Mouse (Mus musculus) hindbrain, embryonic 12.5 days (tissue): ENCODE results near the gene Tmem190. TPM values are rescaled to one million over a fixed set of nuclear protein-coding genes. Genes with fewer than 3 reads are reported as not detected.

Experiments
- ATAC-seq: fragments of 200-750 bp; cut with Nextera tagmentation; 2 replicates; pipeline ENCODE4 v1.8.0; 2017; ENCODE audit warnings: moderate TSS enrichment; ENCODE audit not compliant: low FRiP score
- H3K27ac ChIP-seq: fragments of 300-500 bp; sonication (generic); 2 replicates; pipeline ENCODE4 v1.5.1; 2016; ENCODE audit warnings: mild to moderate bottlenecking
- H3K27me3 ChIP-seq: fragments of 300-500 bp; sonication (generic); 2 replicates; pipeline ENCODE4 v1.6.1; 2016; ENCODE audit warnings: mild to moderate bottlenecking
- H3K36me3 ChIP-seq: fragments of 300-500 bp; sonication (generic); 2 replicates; pipeline ENCODE4 v1.6.1; 2016; ENCODE audit warnings: mild to moderate bottlenecking
- H3K4me1 ChIP-seq: fragments of 300-500 bp; sonication (generic); 2 replicates; pipeline ENCODE4 v1.6.1; 2016
- H3K4me2 ChIP-seq: fragments of 300-500 bp; sonication (generic); replicated peaks from 2 replicates; pipeline ENCODE4 v1.6.1; 2016; ENCODE audit warnings: mild to moderate bottlenecking
- H3K4me3 ChIP-seq: fragments of 300-500 bp; sonication (generic); 2 replicates; pipeline ENCODE4 v1.5.1; 2016; ENCODE audit warnings: mild to moderate bottlenecking
- H3K9ac ChIP-seq: fragments of 300-500 bp; sonication (generic); 2 replicates; pipeline ENCODE4 v1.6.1; 2016; ENCODE audit warnings: mild to moderate bottlenecking, moderate library complexity
- H3K9me3 ChIP-seq: fragments of 300-500 bp; sonication (generic); replicated peaks from 2 replicates; pipeline ENCODE4 v1.6.1; 2016; ENCODE audit warnings: mild to moderate bottlenecking
- WGBS: fragments of 180-500 bp; shearing (Covaris S2); methylation state at CpG from one replicate; pipeline ENCODE4 v1.1.7; 2016; 5-methylcytosine and 5-hydroxymethylcytosine counted together
- polyA plus RNA-seq: library from polyadenylated mRNA; unstranded; fragments of >200 nt; fragmentation: Nextera tagmentation; extraction: Ambion mirVana; gene quantifications from 2 replicates; pipeline ENCODE4 v1.2.1, GENCODE M21; 2016

The Tmem190 gene
- polyA plus RNA-seq, result not detected in 2 replicates

DNA sequence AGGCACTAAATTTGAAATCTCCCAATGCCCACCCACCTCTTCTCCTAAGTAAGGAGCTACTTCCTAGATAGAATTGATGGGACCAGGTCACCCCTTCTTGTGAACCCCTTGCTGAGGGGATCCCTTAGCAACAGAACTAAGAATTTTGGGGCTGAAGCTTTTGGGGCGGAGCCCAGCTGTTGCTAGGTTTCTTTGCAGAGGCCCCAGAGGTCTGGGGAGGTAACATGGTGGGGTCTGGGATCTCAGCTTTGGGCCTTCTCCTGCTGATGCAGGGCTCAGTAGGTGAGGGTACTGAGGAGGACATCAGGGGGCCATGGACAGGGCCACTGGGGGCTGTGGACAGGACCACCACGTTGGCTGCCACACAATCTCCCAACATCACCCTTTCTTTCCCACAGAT lies at the start of gene Tmem190, which contains the start of gene Il11:
TSS of gene Tmem190 (plus strand) at position 179 of the 400 bp plus-strand sequence.
TSS of gene Il11 (minus strand) at position 101 of the 400 bp plus-strand sequence.
- peaks cover 55% of the 10 kb centered on the region for H3K27me3 ChIP-seq
- WGBS, result 71% methylated on average over 2 of the region's 2 CpGs

DNA sequence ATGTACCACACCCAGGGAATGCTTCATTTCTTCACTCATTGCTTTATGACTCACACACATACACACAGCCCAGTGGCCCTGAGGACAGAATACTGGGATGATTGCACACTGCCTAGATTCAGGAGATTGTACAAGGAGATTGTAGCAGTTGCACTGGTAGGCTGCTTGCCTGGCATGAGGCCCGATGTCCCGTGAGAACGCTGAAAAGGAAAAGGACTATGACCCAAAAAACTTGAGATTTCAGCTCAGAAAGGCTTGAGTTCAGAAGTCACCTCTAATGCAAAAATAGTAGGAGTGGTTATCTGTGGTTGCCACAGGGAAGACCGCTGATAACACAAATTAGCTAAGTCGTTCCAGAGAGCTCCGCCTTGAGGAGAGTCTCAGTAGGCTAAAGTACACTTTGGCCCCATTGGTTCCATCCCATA lies 49.8 kb upstream of the Tmem190 start:
- WGBS, result 72% methylated on average over 6 of the region's 6 CpGs
- Histone ChIP-seq H3K9ac (no peak overlapping the region), H3K4me3 (no peak overlapping the region), H3K9me3 (no peaks in the 10 kb centered on the region), H3K4me2 (no peak overlapping the region), H3K36me3 (no peaks in the 10 kb centered on the region), H3K4me1 (no peaks in the 10 kb centered on the region), H3K27me3 (no peaks in the 10 kb centered on the region), H3K27ac (no peak overlapping the region)
- no peak for ATAC-seq

More for the DNA sequence above, at the start of gene Tmem190, which contains the start of gene Il11:
- no peak for ATAC-seq
- Histone ChIP-seq H3K4me2 (no peak within 1 kb of the TSS), H3K9ac (no peak within 1 kb of the TSS), H3K9me3 (no peaks in the 10 kb centered on the region), H3K27ac (no peak within 1 kb of the TSS), H3K4me3 (no peak within 1 kb of the TSS), H3K4me1 (peaks cover 5% of the 10 kb centered on the region; the same call in 1 of the 2 replicates), H3K36me3 (no peaks in the 10 kb centered on the region)

DNA sequence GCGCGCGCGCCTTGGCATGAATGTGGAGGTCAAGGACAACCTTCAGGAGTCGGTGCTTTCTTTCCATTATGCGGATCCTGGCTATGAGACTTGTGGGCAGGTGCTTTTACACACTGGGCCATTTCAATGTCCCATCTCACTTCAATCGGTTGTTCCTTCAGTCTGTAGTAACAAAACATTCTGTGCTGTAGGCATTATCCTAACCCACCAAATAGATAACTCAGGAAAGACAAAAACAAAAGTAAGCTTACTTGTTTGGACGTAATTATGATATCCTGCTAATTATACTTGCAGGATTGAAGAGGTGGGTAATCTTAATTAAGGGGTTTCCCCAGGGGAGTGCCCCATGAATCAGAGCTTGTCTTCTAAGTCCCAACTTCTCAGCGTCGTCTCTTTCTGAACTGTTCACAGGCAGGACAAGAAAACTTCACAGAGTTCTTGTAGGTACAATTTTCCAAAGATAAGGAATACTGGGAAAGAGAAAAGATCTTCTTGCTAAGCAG lies 43.6 kb upstream of the Tmem190 start:
- Histone ChIP-seq H3K27ac (peak overlapping the region; percentile 79), H3K36me3 (peaks cover 14% of the 10 kb centered on the region; the same call in 1 of the 2 replicates), H3K4me2 (peak overlapping the region; percentile 53), H3K4me3 (peak overlapping the region; percentile 31), H3K9me3 (no peaks in the 10 kb centered on the region), H3K9ac (no peak overlapping the region; the same call in 1 of the 2 replicates), H3K27me3 (no peaks in the 10 kb centered on the region), H3K4me1 (peaks cover 35% of the 10 kb centered on the region)
- WGBS, result 44% methylated on average over 10 of the region's 10 CpGs
- ATAC-seq, result no peak

DNA sequence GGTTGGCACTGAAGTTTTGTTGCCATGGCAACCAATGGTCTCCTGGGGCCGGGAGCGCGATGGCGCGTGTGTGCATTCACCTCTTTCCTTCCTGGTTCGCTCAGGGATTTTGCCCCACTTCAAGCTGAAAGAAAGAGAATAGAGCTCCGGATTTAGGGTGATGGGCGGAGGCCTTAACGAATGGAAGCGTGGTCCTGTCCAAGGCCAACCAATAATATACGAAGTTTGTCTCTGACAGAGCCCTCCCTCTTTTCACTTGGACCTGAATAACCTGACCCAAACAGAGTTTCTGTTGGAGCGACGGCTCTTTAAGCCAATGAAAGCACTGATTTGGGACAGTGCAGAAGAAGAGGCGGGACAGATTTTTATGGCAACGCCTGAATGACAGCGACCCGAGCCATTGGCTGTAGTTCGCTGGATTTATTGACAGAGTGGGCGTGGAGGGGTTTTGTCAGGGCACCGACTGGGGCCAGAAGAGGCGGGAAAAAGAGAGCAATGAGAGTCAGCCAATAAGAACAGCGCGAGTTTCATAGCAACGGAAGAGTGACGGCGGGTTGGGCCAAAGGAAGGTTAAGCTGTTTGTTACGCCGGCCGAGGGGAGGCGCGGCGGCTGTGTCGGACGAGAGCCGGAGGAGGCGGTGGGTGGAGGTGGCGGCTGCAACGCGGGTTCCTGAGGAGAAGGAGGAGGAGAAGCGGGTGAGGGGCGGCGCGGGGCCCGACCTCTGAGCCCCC lies 43.0 kb upstream of the Tmem190 start, which contains the start of gene Kmt5c:
TSS of gene Kmt5c (plus strand) at position 572 of the 732 bp plus-strand sequence.
- ATAC-seq, result peak; percentile 98
- Histone ChIP-seq H3K27me3 (no peaks in the 10 kb centered on the region), H3K4me3 (peak within 1 kb of the TSS; percentile 64), H3K36me3 (peaks cover 17% of the 10 kb centered on the region), H3K9ac (peak within 1 kb of the TSS; percentile 90), H3K27ac (peak within 1 kb of the TSS; percentile 91), H3K4me2 (peak within 1 kb of the TSS; percentile 88), H3K9me3 (no peaks in the 10 kb centered on the region), H3K4me1 (peaks cover 35% of the 10 kb centered on the region)
- WGBS, result under 1% methylated on average over 35 of the region's 44 CpGs

DNA sequence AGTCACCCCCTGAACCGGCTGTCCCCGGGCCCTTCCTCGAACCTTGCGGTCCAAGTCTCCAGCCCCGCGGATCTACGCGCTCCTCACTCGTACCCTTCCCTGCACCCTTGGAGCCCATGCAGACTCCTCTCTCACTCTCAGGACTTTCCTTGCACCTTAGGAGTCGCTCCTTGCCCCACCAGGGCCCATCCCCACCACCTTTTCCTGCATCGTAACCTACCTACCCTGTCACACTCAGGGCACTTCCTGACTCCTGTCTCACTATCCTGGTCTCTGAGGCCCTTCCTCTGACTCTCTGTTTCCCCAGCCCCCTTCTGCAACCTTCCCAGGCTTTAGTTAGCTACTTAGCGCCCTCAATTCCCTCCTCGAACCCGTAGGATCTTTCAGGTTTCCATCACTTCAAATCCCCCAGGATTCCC lies 42.4 kb upstream of the Tmem190 start:
- H3K4me2 ChIP-seq, result peak overlapping the region; percentile 88
- peak overlapping the region; percentile 91 for H3K27ac ChIP-seq
- H3K9ac ChIP-seq, result peak overlapping the region; percentile 90
- H3K27me3 ChIP-seq, result no peaks in the 10 kb centered on the region
- peaks cover 20% of the 10 kb centered on the region for H3K36me3 ChIP-seq
- 0% methylated on average over 14 of the region's 14 CpGs for WGBS
- H3K4me3 ChIP-seq, result peak overlapping the region; percentile 64
- peaks cover 35% of the 10 kb centered on the region for H3K4me1 ChIP-seq
- peak; percentile 48 for ATAC-seq
- H3K9me3 ChIP-seq, result no peaks in the 10 kb centered on the region

DNA sequence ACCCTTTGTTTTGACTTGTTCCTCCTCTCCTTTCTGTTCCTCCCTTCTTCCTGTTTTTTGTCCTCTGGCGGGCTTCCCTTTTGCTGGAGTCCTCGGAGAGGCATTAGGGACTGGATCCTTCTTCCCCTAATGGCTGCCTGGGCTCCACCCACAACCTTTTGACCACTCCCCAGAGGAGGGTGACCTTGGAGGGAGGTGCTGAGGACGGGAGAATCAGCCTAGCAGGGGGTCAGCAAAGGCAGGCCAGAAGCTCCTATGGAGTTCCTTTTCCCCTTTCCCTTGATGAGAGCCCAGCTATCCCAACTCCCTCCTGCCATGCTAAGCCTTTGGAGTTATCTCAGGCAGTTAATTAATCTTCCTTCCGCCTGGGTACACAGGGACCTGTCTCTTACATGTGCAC lies 41.6 kb upstream of the Tmem190 start:
- H3K4me1 ChIP-seq, result peaks cover 35% of the 10 kb centered on the region
- 3% methylated on average over 4 of the region's 4 CpGs for WGBS
- peaks cover 29% of the 10 kb centered on the region for H3K36me3 ChIP-seq
- peak overlapping the region; percentile 91 for H3K27ac ChIP-seq
- no peaks in the 10 kb centered on the region for H3K27me3 ChIP-seq
- peak overlapping the region; percentile 90 for H3K9ac ChIP-seq
- no peak for ATAC-seq
- H3K4me3 ChIP-seq, result peak overlapping the region; percentile 64
- H3K4me2 ChIP-seq, result peak overlapping the region; percentile 88
- no peaks in the 10 kb centered on the region for H3K9me3 ChIP-seq

DNA sequence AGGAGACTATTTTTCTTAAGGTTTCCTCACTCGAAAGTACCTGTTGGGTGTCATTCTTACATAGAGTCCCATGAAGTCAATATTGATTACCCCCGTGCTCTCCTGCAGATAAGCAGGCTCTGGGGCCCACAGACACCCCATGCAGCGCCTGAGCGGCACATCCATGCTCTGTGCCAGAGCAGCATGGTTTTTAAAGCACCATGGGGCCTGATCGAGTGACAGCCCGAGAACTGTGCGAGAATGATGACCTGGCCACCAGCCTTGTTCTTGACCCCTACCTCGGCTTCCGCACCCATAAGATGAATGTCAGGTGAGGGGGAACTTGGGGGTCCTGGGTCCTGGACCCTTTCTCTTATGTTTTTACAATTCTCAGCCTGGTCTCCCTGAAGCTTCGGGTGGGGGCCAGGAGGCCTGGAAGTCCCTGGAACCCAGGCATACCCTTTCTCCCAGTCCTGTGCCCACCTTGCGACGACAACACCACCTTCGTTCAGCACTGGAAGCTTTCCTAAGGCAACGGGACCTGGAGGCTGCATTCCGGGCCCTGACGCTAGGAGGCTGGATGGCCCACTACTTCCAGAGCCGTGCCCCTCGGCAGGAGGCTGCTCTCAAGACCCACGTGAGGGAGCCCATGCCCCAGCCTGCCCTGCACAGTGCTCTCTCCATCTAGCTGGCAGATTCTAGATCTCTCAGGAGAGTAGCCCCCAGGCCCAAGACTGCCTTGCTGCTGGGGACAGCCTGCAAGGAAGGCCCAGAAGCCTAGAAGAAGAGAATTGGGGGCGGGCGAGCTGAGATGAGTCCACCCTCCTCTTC lies 40.9 kb upstream of the Tmem190 start:
- WGBS, result 83% methylated on average over 21 of the region's 21 CpGs
- no peaks in the 10 kb centered on the region for H3K27me3 ChIP-seq
- H3K36me3 ChIP-seq, result peaks cover 36% of the 10 kb centered on the region
- H3K27ac ChIP-seq, result peak overlapping the region; percentile 91
- H3K9me3 ChIP-seq, result no peaks in the 10 kb centered on the region
- peak overlapping the region; percentile 90; the same call in 1 of the 2 replicates for H3K9ac ChIP-seq
- ATAC-seq, result no peak
- peaks cover 39% of the 10 kb centered on the region for H3K4me1 ChIP-seq
- peak overlapping the region; percentile 64; the same call in 1 of the 2 replicates for H3K4me3 ChIP-seq
- H3K4me2 ChIP-seq, result peak overlapping the region; percentile 88

DNA sequence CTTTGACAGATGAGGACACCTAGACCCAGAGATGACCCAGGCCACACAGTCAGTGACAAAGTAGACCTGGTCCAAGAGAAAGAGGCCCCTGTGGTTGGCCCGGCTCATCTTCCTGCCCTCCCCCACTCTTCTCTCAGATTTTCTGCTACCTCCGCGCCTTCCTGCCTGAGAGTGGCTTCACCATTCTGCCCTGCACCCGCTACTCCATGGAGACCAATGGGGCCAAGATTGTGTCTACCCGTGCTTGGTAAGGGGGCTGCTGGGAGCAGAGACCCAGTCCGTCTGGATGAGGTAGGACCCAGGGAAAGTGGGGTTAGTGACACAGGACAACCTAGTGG lies 40.3 kb upstream of the Tmem190 start:
- Histone ChIP-seq H3K36me3 (peaks cover 39% of the 10 kb centered on the region), H3K9me3 (no peaks in the 10 kb centered on the region), H3K4me1 (peaks cover 40% of the 10 kb centered on the region), H3K27ac (no peak overlapping the region), H3K4me2 (0 out of 2 replicates have a peak overlapping the region, but pooled peaks have one; percentile 88), H3K27me3 (no peaks in the 10 kb centered on the region), H3K9ac (no peak overlapping the region), H3K4me3 (no peak overlapping the region)
- WGBS, result 75% methylated on average over 6 of the region's 6 CpGs
- ATAC-seq, result no peak

DNA sequence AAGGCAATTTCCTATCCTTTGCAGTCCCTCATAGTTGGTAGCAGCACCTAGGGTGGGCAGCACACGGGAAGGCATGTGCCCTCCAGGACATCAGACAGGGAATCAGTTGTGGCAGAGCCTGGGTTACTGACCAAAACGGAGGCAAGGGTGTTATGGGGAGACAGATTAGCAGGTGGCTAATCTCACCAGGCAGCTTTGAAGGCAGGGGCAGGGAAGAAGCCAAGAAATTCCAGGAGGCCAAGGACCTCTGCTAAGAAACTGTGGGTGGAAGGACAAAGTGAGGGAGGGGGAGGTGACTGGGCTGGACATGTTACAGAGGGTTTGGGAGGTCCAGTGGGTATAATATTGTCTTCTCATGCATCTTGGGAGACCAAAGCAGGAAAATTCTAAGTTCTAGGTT lies 39.4 kb upstream of the Tmem190 start:
- H3K9ac ChIP-seq, result peak overlapping the region; percentile 19; the same call in 1 of the 2 replicates
- no peak for ATAC-seq

DNA sequence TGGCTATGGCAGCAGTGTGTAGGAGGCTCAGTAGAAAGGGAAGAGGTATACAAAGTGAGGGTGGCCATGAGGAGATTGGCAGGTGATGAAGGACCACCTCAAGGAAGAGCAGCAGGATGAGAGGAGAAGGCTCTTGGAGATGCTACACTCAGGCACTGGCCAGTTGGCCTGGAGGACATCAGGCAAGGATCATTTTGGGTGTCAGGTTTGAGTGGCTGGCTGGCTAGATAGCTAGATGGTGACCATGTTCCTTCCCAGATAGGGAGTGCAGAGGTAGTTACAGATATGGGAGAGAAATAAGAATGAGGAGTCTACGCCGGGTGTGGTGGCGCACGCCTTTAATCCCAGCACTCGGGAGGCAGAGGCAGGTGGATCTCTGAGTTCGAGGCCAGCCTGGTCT lies 37.9 kb upstream of the Tmem190 start:
- WGBS, result 85% methylated on average over 6 of the region's 6 CpGs
- Histone ChIP-seq H3K36me3 (peaks cover 39% of the 10 kb centered on the region), H3K4me3 (no peak overlapping the region), H3K9me3 (no peaks in the 10 kb centered on the region), H3K27ac (no peak overlapping the region), H3K4me2 (no peak overlapping the region), H3K4me1 (peaks cover 33% of the 10 kb centered on the region), H3K9ac (no peak overlapping the region), H3K27me3 (no peaks in the 10 kb centered on the region)
- ATAC-seq, result no peak

More for the DNA sequence above, 39.4 kb upstream of the Tmem190 start:
- Histone ChIP-seq H3K4me2 (no peak overlapping the region), H3K36me3 (peaks cover 39% of the 10 kb centered on the region), H3K9me3 (no peaks in the 10 kb centered on the region), H3K4me3 (no peak overlapping the region), H3K27me3 (no peaks in the 10 kb centered on the region), H3K4me1 (peaks cover 40% of the 10 kb centered on the region), H3K27ac (no peak overlapping the region)
- 76% methylated on average over 2 of the region's 2 CpGs for WGBS

DNA sequence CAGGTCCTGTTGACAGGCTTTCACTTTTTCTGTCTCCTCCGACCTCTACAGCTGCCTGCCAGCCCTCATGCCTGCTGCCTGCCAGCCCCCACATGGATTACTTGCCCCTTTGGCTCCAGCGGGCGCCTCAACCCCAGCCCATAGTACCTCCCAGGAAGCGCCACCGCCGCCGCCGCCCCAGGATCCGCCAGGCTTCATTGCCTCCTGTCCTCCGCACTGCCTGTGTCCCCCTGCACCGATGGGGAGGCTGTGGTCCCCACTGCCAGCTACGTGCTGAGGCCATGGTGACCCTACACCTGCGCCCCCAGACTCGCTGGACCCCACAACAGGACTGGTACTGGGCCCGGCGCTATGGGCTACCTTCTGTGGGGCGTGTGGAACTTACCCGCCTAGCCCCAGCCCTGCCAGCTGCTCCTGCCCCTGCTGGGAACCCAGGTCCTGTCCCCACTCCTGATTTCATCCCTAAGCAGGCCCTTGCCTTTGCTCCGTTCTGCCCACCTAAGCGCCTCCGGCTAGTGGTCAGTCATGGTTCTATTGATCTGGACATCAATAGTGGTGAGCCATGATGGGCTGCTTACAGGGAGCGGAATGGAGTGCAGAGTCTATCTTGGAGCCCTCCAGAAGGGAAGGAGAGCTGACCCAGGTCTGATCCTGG lies 36.3 kb upstream of the Tmem190 start:
- Histone ChIP-seq H3K9ac (no peak overlapping the region), H3K4me2 (no peak overlapping the region), H3K36me3 (peaks cover 39% of the 10 kb centered on the region), H3K27me3 (no peaks in the 10 kb centered on the region), H3K9me3 (no peaks in the 10 kb centered on the region), H3K4me1 (peaks cover 25% of the 10 kb centered on the region), H3K27ac (no peak overlapping the region), H3K4me3 (no peak overlapping the region)
- WGBS, result 87% methylated on average over 22 of the region's 22 CpGs
- ATAC-seq, result no peak
